Comparison of ENCODE assay signal across 11 mouse cellular contexts in genomic region chr5:87142865-87143456, GRCm38 (mm10). TPM values are rescaled to one million over a fixed set of nuclear protein-coding genes. Genes with fewer than 3 reads are reported as not detected.
DNase-seq lines count a peak whose midpoint lies in the region; ATAC-seq lines count a peak whose summit lies in the region.
"Had no signal": no experiment of that assay in that cellular context is flagged by ENCODE, and none has a peak within 500 bp of the region (broad histone marks: within the 10 kb centered on the region; RNA-seq: fewer than 3 reads in every experiment).

No protein-coding gene starts in this region.

- peak; percentile 75; the same call in 1 of the 2 replicates for ATAC-seq in forebrain, embryonic 13.5 days
- ATAC-seq in kidney, embryonic 15.5 days (replicated peaks; ENCODE audit: low FRiP score): peak; percentile 87
- peak; percentile 55; the same call in 1 of the 2 replicates for ATAC-seq in liver, embryonic 16.5 days (ENCODE audit: low read depth)

- DNase-seq in adrenal gland, adult (ENCODE audit: inconsistent age in 2 of 2, low spot score in 1 of 2): peak; percentile 8 to 74
- DNase-seq in adrenal gland, postnatal 25 days: no peak
- peak; percentile 16 for DNase-seq in NIH3T3 (ENCODE audit: low read depth)
- peak; percentile 4 for DNase-seq in ovary, postnatal 36 days (ENCODE audit: low spot score)
- no peak for DNase-seq in testis, postnatal 14 days (ENCODE audit: low spot score)

- no peaks in the 10 kb centered on the region for H3K36me3 ChIP-seq in forebrain, embryonic 13.5 days (ENCODE audit: poor library complexity, severe bottlenecking)
- no peaks in the 10 kb centered on the region for H3K36me3 ChIP-seq in kidney, embryonic 15.5 days
- no peaks in the 10 kb centered on the region for H3K36me3 ChIP-seq in liver, embryonic 16.5 days (ENCODE audit: control insufficient read depth, insufficient read depth)
- H3K36me3 ChIP-seq: limb, embryonic 15.5 days had no signal

- H3K4me3 ChIP-seq in forebrain, embryonic 13.5 days: no peak overlapping the region
- H3K4me3 ChIP-seq in kidney, embryonic 15.5 days (replicated peaks): no peak overlapping the region
- no peak overlapping the region for H3K4me3 ChIP-seq in liver, embryonic 16.5 days (ENCODE audit: low read depth, low read length)
- H3K4me3 ChIP-seq: limb, embryonic 15.5 days had no signal

- 35% methylated on average over 3 of the region's 3 CpGs for WGBS in forebrain, embryonic 13.5 days
- 40% methylated on average over 3 of the region's 3 CpGs for WGBS in kidney, embryonic 15.5 days
- WGBS in liver, embryonic 16.5 days (ENCODE audit: insufficient replicate concordance): 26% methylated on average over 3 of the region's 3 CpGs

- H3K9ac ChIP-seq in forebrain, embryonic 13.5 days: no peak overlapping the region
- H3K9ac ChIP-seq in kidney, embryonic 15.5 days: no peak overlapping the region
- H3K9ac ChIP-seq in liver, embryonic 16.5 days (ENCODE audit: low read depth, low read length): no peak overlapping the region
- H3K9ac ChIP-seq: limb, embryonic 15.5 days had no signal

- H3K9me3 ChIP-seq in forebrain, embryonic 13.5 days (replicated peaks): no peaks in the 10 kb centered on the region
- H3K9me3 ChIP-seq in kidney, embryonic 15.5 days (replicated peaks): no peaks in the 10 kb centered on the region
- no peaks in the 10 kb centered on the region for H3K9me3 ChIP-seq in liver, embryonic 16.5 days (replicated peaks; ENCODE audit: control insufficient read depth, low read length)
- H3K9me3 ChIP-seq: limb, embryonic 15.5 days had no signal

- H3K4me2 ChIP-seq in forebrain, embryonic 13.5 days: no peak overlapping the region
- no peak overlapping the region for H3K4me2 ChIP-seq in kidney, embryonic 15.5 days
- H3K4me2 ChIP-seq in liver, embryonic 16.5 days (ENCODE audit: low read depth, low read length): no peak overlapping the region
- H3K4me2 ChIP-seq: limb, embryonic 15.5 days had no signal

- H3K27ac ChIP-seq in forebrain, embryonic 13.5 days: no peak overlapping the region
- H3K27ac ChIP-seq in kidney, embryonic 15.5 days: no peak overlapping the region
- no peak overlapping the region for H3K27ac ChIP-seq in liver, embryonic 16.5 days (ENCODE audit: low read length)
- H3K27ac ChIP-seq: limb, embryonic 15.5 days had no signal

- no peaks in the 10 kb centered on the region for H3K4me1 ChIP-seq in forebrain, embryonic 13.5 days
- H3K4me1 ChIP-seq in kidney, embryonic 15.5 days: no peaks in the 10 kb centered on the region
- H3K4me1 ChIP-seq in liver, embryonic 16.5 days (ENCODE audit: control insufficient read depth, low read depth, low read length): no peaks in the 10 kb centered on the region
- H3K4me1 ChIP-seq: limb, embryonic 15.5 days had no signal

- no peaks in the 10 kb centered on the region for H3K27me3 ChIP-seq in forebrain, embryonic 13.5 days
- H3K27me3 ChIP-seq in kidney, embryonic 15.5 days: no peaks in the 10 kb centered on the region
- H3K27me3 ChIP-seq in liver, embryonic 16.5 days (ENCODE audit: control insufficient read depth, insufficient read depth, low read depth, low read length): no peaks in the 10 kb centered on the region
- H3K27me3 ChIP-seq: limb, embryonic 15.5 days had no signal

RNA-seq across cellular contexts. Expression of gene Ugt2b5, which starts 2.8 kb away (rescaled TPM):
- 2.5 TPM in 1 of 2 replicates, not detected in the other for total RNA-seq in adrenal gland, postnatal 25 days (2021)
- 0.09 TPM in 1 of 2 replicates, not detected in the other for polyA plus RNA-seq in forebrain, embryonic 13.5 days (2015; fragmentation: Nextera tagmentation; extraction: Ambion mirVana)
- polyA plus RNA-seq in kidney, embryonic 15.5 days (2015; fragmentation: Nextera tagmentation; extraction: Ambion mirVana): 12.8 and 13.5 TPM in 2 replicates
- 41.2 and 44.1 TPM in 2 replicates for polyA plus RNA-seq in liver, embryonic 16.5 days (2015; fragmentation: Nextera tagmentation; extraction: Ambion mirVana)
- total RNA-seq: common myeloid progenitor, adult 5-6 weeks had no signal
- polyA plus RNA-seq: limb, embryonic 15.5 days had no signal

RNA-seq across cellular contexts. Expression of gene Ugt2b36, which starts 50.6 kb away (rescaled TPM):
- 3.7 TPM in 1 of 2 replicates, not detected in the other for total RNA-seq in adrenal gland, postnatal 25 days (2021)
- not detected in 2 replicates for polyA plus RNA-seq in forebrain, embryonic 13.5 days (2015; fragmentation: Nextera tagmentation; extraction: Ambion mirVana)
- polyA plus RNA-seq in kidney, embryonic 15.5 days (2015; fragmentation: Nextera tagmentation; extraction: Ambion mirVana): 0.39 and 0.46 TPM in 2 replicates
- polyA plus RNA-seq in liver, embryonic 16.5 days (2015; fragmentation: Nextera tagmentation; extraction: Ambion mirVana): 47.2 and 47.8 TPM in 2 replicates
- total RNA-seq: common myeloid progenitor, adult 5-6 weeks had no signal
- polyA plus RNA-seq: limb, embryonic 15.5 days; testis, adult 2 months had no signal

Comparison
In these comparisons a context has a peak if more than half of its experiments do, and no peak if none do; other contexts are left out.
1. DNase-seq: peak in adrenal gland, adult (2 of 2), NIH3T3 (single experiment) and ovary, postnatal 36 days (single experiment); none in adrenal gland, postnatal 25 days (single experiment) and testis, postnatal 14 days (single experiment).
2. RNA of gene Ugt2b5, which starts 2.8 kb away (polyA plus RNA-seq): 41.2 to 44.1 TPM in liver, embryonic 16.5 days and 12.8 to 13.5 TPM in kidney, embryonic 15.5 days; 0.09 TPM in forebrain, embryonic 13.5 days; every median in the first group is over 10 times any median in the second.
3. RNA of gene Ugt2b36, which starts 50.6 kb away (polyA plus RNA-seq): 47.2 to 47.8 TPM in liver, embryonic 16.5 days; 0.39 to 0.46 TPM in kidney, embryonic 15.5 days and not detected in forebrain, embryonic 13.5 days; every median in the first group is over 10 times any median in the second.
4. Peak in every context shown above with its lines, with median percentiles within 50 percentile points of each other: ATAC-seq.